Mouse (Mus musculus) lung, adult 18-20 months (tissue): Measurements from ENCODE around the gene BC049715.
A peak's percentile ranks its signal among the peaks of the same experiment; 100 is the strongest.

Experiments
- DNase-seq, 2 experiments: peaks; one replicate each; pipeline ENCODE4 v3.0.0; 2022; ENCODE audit warnings: mixed read lengths in 2 of 2

The BC049715 gene

GRCm38 (mm10) chr6:136808631-136809046 lies 18.8 kb upstream of the BC049715 start:
- DNase-seq = peak; percentile 43 to 46

GRCm38 (mm10) chr6:136809077-136809476 lies 18.3 kb upstream of the BC049715 start:
- peak; percentile 85 to 87 for DNase-seq

- DNase-seq = no peak
Measured at GRCm38 (mm10) chr6:136809673-136810072, 17.8 kb upstream of the BC049715 start.

GRCm38 (mm10) chr6:136811196-136811595 lies 16.2 kb upstream of the BC049715 start:
- no peak for DNase-seq

- DNase-seq = peak in 1 of 2 experiments; percentile 43
Measured at GRCm38 (mm10) chr6:136813117-136813516, 14.3 kb upstream of the BC049715 start.

GRCm38 (mm10) chr6:136815381-136815780 lies 12.0 kb upstream of the BC049715 start:
- no peak for DNase-seq

- DNase-seq = no peak
Measured at GRCm38 (mm10) chr6:136816826-136817225, 10.6 kb upstream of the BC049715 start.

GRCm38 (mm10) chr6:136817549-136817948 lies 9.9 kb upstream of the BC049715 start:
- no peak for DNase-seq

- no peak for DNase-seq
Measured at GRCm38 (mm10) chr6:136820381-136820780, 7.0 kb upstream of the BC049715 start.

- DNase-seq = no peak
Measured at GRCm38 (mm10) chr6:136821086-136821485, 6.3 kb upstream of the BC049715 start.

- DNase-seq = no peak
Measured at GRCm38 (mm10) chr6:136824987-136825386, 2.4 kb upstream of the BC049715 start.

GRCm38 (mm10) chr6:136827116-136827515 lies 310 bp upstream of the BC049715 start:
- no peak for DNase-seq

- peak; percentile 96 to 97 for DNase-seq
Measured at GRCm38 (mm10) chr6:136827881-136828561, 595 bp downstream of the BC049715 start, which contains the start of gene Wbp11. Gene Wbp11 (minus strand): TSS chr6:136828233.

GRCm38 (mm10) chr6:136828681-136829080 lies 1.3 kb downstream of the BC049715 start:
- DNase-seq = no peak

GRCm38 (mm10) chr6:136831712-136832111 lies 4.3 kb downstream of the BC049715 start:
- no peak for DNase-seq

GRCm38 (mm10) chr6:136835352-136835751 lies 7.9 kb downstream of the BC049715 start, which contains the start of gene Smco3:
Gene Smco3 (minus strand): TSS chr6:136835452.
- DNase-seq = no peak

- no peak for DNase-seq
Measured at GRCm38 (mm10) chr6:136837323-136837722, 9.9 kb downstream of the BC049715 start.

- DNase-seq = no peak
Measured at GRCm38 (mm10) chr6:136844903-136845302, 17.5 kb downstream of the BC049715 start.

GRCm38 (mm10) chr6:136845706-136846480 lies 18.5 kb downstream of the BC049715 start:
- DNase-seq = no peak

GRCm38 (mm10) chr6:136847267-136847666 lies 19.8 kb downstream of the BC049715 start:
- DNase-seq = no peak

GRCm38 (mm10) chr6:136847790-136848189 lies 20.4 kb downstream of the BC049715 start:
- peak; percentile 53 to 62 for DNase-seq

- no peak for DNase-seq
Measured at GRCm38 (mm10) chr6:136848399-136848798, 21.0 kb downstream of the BC049715 start.

GRCm38 (mm10) chr6:136848971-136849370 lies 21.5 kb downstream of the BC049715 start:
- no peak for DNase-seq

GRCm38 (mm10) chr6:136850267-136850666 lies 22.8 kb downstream of the BC049715 start:
- no peak for DNase-seq
